In genomic region chr2:179443959-179444358, GRCm38 (mm10) we compare ENCODE assay signal across 9 mouse cellular contexts. TPM values are rescaled to one million over a fixed set of nuclear protein-coding genes. Genes with fewer than 3 reads are reported as not detected.
A peak's percentile ranks its signal among the peaks of the same experiment; 100 is the strongest.
DNase-seq lines count a peak whose midpoint lies in the region; ATAC-seq lines count a peak whose summit lies in the region.
"Had no signal": no experiment of that assay in that cellular context is flagged by ENCODE, and none has a peak within 500 bp of the region (broad histone marks: within the 10 kb centered on the region; RNA-seq: fewer than 3 reads in every experiment).

No protein-coding gene starts in this region.

- no peak overlapping the region for H3K27ac ChIP-seq in kidney, embryonic 16.5 days (ENCODE audit: low read length)
- peak overlapping the region; percentile 87; the same call in 1 of the 2 replicates for H3K27ac ChIP-seq in midbrain, embryonic 15.5 days

- 19% methylated on average over 11 of the region's 11 CpGs for WGBS in kidney, embryonic 16.5 days
- WGBS in midbrain, embryonic 15.5 days = 11% methylated on average over 11 of the region's 11 CpGs

- peaks cover 2% of the 10 kb centered on the region for H3K9me3 ChIP-seq in kidney, embryonic 16.5 days (ENCODE audit: low read length)
- no peaks in the 10 kb centered on the region for H3K9me3 ChIP-seq in midbrain, embryonic 15.5 days

- H3K9ac ChIP-seq in kidney, embryonic 16.5 days (replicated peaks; ENCODE audit: low read length) = peak overlapping the region; percentile 71; the same call in 1 of the 2 replicates
- H3K9ac ChIP-seq in midbrain, embryonic 15.5 days = peak overlapping the region; percentile 29; the same call in 1 of the 2 replicates

- H3K27me3 ChIP-seq in kidney, embryonic 16.5 days (ENCODE audit: insufficient read depth, low read length) = peaks cover 21% of the 10 kb centered on the region; the same call in 1 of the 2 replicates
- peaks cover 12% of the 10 kb centered on the region; the same call in 1 of the 2 replicates for H3K27me3 ChIP-seq in midbrain, embryonic 15.5 days (replicated peaks)

- H3K4me1 ChIP-seq in kidney, embryonic 16.5 days (ENCODE audit: insufficient read depth, low read length) = peaks cover 27% of the 10 kb centered on the region
- H3K4me1 ChIP-seq in midbrain, embryonic 15.5 days = peaks cover 30% of the 10 kb centered on the region

- DNase-seq in kidney, postnatal 14 days = no peak
- peak; percentile 56 for DNase-seq in cerebellum, adult 9-11 months
- peak; percentile 6 for DNase-seq in heart, postnatal 4 days
- DNase-seq in layer of hippocampus, postnatal 25 days (ENCODE audit: extremely low spot score in 1 of 2, low spot score in 1 of 2) = no peak
- no peak for DNase-seq in layer of hippocampus, adult 9-10 months (ENCODE audit: low spot score)
- DNase-seq in left cerebral cortex, adult 9 months (ENCODE audit: low spot score in 2 of 2) = no peak

- no peak for ATAC-seq in kidney, embryonic 16.5 days (ENCODE audit: low FRiP score, low TSS enrichment)
- no peak for ATAC-seq in midbrain, embryonic 15.5 days (replicated peaks)

- peaks cover 2% of the 10 kb centered on the region for H3K36me3 ChIP-seq in kidney, embryonic 16.5 days (ENCODE audit: insufficient read depth, low read length)
- no peaks in the 10 kb centered on the region for H3K36me3 ChIP-seq in midbrain, embryonic 15.5 days (replicated peaks)

- peak overlapping the region; percentile 93 for H3K4me2 ChIP-seq in kidney, embryonic 16.5 days (replicated peaks; ENCODE audit: low read depth, low read length)
- H3K4me2 ChIP-seq in midbrain, embryonic 15.5 days = peak overlapping the region; percentile 80

- peak overlapping the region; percentile 73 for H3K4me3 ChIP-seq in kidney, embryonic 16.5 days (ENCODE audit: low read length)
- peak overlapping the region; percentile 68 for H3K4me3 ChIP-seq in midbrain, embryonic 15.5 days

RNA-seq across cellular contexts. Expression of gene Cdh4, which starts 1.7 kb away (rescaled TPM):
- polyA plus RNA-seq in kidney, embryonic 16.5 days (2015; fragmentation: Nextera tagmentation; extraction: Ambion mirVana) = 23.0 and 25.8 TPM in 2 replicates
- total RNA-seq in heart, postnatal 4 days (2021) = 1 to 10 TPM; 2.0 to 2.2 TPM
- polyA plus RNA-seq in midbrain, embryonic 15.5 days (2015; fragmentation: Nextera tagmentation; extraction: Ambion mirVana) = 58.8 and 63.9 TPM in 2 replicates
- total RNA-seq in layer of hippocampus, postnatal 25 days (2021) = 10 to 100 TPM; 11.2 to 12.0 TPM
- total RNA-seq: MEL had no signal

Comparison
In these comparisons a context has a peak if more than half of its experiments do, and no peak if none do; other contexts are left out.
1. DNase-seq: peak in cerebellum, adult 9-11 months (single experiment) and heart, postnatal 4 days (single experiment); none in kidney, postnatal 14 days (single experiment), layer of hippocampus, postnatal 25 days (0 of 2), layer of hippocampus, adult 9-10 months (single experiment) and left cerebral cortex, adult 9 months (0 of 2).